Mouse (Mus musculus) lung, postnatal 4 days (tissue): ENCODE measurements around the gene Ophn1.

Experiments
- DNase-seq, 2 experiments: peaks; one replicate each; pipeline ENCODE4 v3.0.0; 2021

Gene Ophn1

DNA sequence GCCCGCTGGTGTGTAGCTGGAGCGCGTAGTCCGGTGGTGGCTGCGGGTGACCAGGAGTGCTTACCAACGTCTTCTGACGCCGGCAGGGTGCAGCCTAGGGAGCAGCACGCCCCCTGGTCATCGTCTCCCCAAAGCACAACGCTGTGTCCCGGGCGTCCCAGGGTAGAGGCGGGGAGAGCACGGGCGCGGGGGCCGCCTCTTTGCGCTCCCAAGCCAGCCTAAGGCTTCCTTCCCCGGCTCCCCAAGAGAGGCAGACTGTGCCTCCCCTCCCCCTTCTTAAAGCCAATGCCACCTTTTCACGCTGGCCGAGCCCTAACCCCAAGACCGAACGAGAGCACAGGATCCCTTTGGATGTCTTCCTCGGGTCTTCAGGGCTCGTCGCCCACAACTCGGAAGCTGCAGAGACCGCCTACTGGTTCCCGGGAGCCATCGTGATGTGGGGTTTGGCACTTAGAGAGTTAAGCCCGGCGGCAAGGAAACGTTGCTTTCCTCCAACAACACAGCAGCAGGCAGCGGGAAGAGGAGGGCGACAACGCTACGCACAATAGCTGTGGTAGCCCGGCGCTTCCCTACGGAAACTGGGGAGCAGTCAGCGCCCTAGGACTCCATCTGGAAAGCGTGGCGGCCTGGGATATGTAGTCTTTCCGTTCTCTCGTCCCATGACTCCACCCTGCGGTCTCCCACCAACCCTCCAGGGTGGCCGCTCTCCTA is at the start of gene Ophn1:
Gene Ophn1 (minus strand): TSS at position 620 of the 711 bp plus-strand sequence.
- DNase-seq = peak; percentile 72 to 86

DNA sequence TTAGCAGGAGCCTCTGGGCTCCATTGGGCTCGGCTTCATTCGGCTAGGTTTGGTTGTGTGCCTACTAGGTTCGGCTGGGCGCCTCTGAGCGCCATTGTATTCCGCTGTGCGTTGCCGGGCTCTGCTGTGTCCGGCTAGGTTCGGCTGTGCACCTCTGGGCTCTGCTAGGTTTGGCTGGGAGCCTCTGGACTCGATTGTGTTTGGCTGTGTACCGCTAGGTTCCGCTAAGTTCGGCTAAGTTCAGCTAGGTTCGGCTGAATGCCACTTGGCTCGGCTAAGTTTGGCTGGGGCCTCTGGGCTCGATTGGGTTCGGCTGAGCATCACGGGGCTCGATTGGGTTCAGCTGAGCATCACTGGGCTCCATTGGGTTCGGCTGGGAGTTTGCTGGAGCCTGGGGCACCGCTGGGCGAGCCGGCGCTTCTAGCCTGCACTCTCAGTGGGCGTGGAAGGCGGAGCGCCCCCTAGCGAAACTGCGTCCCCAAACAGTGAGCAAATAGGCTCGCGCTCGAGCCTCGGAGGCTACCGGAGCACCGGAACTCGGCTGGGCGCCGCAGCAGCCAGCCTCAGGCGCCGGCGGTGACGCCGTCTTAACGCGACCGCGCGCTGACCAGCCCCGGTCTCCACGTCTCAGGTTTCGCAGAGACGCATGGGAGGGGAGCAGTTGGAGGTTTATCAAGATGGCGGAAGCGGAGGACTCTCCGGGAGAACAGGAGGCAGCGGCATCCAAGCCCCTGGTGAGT is 46.9 kb upstream of the Ophn1 start:
- DNase-seq = peak; percentile 94 to 96

DNA sequence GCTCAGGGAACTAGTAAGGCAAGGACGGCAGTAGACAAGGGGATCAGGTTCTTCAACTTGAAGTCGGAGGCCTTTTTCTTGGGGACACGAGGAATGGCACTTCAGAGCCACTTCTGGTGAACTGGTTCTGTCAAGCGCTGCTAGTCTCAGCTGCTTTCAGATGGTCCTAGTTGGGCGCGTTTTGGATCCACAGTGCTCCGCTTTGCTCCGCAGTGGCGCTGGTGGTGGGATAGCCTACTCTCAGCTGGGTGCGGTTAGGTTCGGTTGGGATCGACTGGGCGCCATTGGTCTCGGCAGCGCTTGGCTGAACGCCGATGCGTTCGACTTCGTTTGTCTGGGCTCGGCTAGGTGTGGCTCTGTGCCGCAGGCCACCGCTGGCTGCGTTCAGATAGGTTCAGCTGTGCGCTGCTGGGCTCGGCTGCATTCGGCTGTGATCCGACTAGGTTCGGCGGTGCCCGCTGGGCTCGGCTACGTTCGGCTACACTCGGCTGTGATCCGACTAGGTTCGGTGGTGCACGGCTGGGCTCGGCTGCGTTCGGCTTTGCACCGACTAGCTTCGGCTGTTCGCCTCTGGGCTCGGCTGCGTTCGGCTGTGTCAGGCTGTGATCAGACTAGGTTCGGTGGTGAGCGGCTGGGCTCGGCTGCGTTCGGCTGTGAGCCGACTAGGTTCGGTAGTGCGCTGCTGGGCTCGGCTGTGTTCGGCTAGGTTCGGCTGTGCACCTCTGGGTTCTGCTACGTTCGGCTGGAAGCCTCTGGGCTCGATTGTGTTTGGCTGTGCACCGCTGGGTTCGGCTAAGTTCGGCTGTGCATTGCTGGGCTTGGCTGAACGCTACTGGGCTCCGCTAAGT is 46.1 kb upstream of the Ophn1 start:
- DNase-seq = peak; percentile 96 to 97

DNA sequence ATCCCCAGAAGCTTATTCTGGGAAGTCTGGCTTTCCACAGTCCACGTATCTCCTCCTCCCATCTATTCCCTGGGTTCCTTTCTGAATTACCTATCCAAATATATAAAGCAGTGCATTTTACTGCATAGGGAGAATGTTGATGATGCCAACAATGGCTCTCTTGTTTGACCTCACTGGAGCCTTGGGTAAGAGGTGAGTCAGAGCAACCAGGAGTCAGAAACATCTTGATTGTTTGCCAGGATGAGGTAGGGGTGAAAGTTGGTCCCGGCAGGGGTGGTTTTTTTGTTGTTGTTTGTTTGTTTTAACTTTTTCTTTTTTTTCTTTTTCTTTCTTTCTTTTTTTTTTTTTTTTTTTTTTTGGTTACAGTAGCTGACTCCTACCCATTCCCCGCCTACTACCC is 45.3 kb upstream of the Ophn1 start, which contains the start of gene Yipf6:
Gene Yipf6 (plus strand): TSS at position 216 of the 400 bp plus-strand sequence.
- no peak for DNase-seq

DNA sequence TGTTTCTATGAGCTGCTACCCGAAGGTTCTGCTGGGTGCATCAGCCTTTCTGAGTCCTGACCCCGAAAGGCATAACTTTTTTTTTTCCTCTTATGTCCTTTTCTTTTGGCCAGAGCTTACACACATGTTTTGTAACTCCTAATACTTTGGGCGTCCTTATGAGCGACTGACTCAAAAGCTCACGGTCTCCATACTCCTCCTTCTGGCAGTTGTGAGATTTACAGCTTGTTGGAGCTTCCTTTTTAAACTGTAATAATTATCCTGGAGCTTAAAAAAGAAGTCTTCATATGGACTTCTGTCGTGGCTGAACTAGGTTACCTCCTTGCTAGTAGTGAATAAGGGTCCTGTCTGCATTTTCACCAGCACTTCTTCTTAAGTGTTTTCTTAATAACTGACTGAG is 28.6 kb upstream of the Ophn1 start:
- peak in 1 of 2 experiments; percentile 11 for DNase-seq

DNA sequence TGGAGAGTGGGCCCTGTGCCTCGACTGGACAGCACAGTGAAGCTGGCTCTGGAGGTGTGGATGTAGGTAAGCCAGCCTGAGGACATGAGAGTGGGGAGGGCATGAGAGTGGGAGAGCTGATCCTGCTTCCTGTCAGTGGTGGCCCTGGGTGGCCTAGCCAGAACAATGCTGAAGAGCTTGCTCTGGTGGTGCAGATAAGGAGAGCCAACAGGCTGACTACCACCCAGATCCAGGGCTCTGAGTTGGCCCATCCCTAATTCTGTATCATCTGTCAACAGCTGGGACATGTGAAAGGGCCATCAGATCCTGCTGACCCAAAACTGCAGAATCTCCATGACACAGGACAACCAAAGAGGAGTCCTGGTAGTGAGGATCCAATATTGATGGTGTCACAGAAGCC is 18.1 kb upstream of the Ophn1 start:
- DNase-seq = no peak

DNA sequence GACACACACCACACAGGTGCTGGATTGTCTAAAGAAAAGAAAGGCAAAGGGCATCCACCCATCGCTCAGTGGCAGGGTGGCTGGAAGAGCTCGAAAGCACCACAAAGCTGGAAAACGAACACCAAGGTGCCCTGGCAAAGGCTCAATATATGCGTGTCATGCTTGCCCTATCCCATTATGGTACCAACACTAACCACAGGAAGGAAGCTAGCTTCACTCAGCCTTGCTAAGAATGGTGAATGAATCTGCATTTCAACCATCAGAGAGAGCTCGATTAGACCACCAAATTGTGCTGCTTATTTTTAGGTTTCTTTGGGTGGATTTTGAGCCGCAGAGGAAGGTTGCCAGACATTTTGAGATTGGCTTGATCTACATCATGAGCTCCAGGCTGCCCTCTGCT is 13.4 kb upstream of the Ophn1 start:
- DNase-seq = no peak

DNA sequence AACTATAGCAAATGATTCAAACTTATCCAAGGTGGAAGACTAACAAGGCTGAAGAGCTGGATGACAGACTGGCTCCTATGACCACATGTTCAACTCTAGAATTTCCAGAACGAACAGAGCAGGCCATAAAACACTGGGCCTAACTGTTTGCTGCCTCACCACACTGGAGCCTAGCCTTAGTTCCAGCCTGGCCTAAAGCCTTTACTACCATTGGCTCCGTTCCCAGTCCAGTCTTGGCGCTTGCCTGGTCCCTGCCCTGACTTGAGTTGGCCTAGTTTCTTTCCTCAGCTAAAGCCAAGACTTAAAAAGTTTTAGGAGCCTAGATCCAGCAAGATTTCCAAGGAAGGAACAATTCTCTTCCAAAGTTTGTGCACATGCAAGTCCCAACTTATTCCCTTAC is 7.5 kb upstream of the Ophn1 start:
- peak; percentile 16 to 43 for DNase-seq

DNA sequence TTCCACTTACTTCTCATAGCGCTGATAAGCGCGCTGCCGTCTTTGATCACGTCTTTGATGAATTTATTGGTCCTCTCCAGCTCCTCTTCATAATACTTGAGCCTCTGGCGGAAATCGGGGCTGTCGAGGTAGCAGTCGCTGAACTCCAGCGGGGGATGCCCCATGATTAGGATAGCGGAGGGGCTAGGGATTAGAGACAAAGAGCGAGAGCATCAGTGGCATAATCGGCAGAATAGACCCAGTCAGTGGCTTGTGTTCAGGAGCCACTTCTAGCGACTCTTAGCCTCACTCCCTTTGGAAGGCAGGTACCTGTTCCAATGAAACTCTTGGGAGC is 786 bp downstream of the Ophn1 start:
- DNase-seq = no peak

DNA sequence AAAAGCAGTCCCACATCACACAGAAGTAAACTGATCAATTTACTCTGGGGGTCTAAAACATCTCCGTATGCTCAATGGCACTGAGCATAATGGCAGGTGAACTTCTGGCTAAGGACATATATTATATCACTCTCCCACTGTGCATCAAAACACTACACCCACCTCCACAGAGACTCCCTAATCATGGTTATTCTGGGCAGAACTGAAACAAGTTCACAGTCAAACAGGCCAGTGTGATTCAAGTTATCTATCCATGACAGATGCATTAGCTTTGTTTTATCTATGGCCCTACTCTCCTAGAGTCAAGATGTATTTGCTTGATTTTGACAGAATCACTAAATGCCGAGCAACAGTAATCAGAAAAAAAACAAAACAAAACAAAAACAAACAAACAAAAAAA is 8.8 kb downstream of the Ophn1 start:
- DNase-seq = no peak

DNA sequence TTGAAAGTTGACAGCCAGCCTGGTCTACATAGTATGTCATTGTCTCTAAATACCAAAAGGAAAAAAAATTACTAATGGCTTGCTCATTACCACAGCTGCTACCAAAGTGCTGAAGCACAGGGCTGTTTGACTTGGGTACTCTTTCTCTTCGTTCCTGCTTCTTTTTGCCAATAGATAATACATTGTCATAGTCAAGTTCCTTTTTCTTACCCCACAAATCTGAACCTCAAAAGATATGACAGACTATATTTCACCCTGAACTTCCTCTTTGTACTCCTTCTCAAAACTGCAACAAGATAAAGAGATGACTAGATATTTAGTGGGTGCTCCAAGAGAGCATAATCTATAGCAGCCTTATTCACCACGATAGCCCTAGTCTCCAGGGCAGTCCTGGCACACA is 9.7 kb downstream of the Ophn1 start:
- DNase-seq = no peak

DNA sequence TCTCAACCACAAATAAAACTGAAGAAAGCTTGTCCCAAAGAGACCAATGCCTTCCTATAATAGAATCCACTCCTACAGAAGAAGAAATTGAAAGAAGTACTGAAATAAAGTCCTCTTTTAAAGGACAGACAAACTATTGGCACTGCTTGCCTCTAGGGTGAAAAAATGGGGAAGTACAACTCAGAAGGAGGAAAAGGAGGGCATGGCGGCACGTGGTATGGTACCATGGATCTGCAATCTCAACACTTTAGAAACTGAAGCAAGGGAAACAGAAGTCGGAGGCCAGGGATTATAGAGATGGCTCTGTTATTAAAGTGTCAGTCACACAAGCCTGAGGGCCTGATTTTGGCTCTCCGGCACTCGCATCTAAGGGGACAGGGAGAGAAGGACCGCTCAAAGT is 10.5 kb downstream of the Ophn1 start:
- no peak for DNase-seq

DNA sequence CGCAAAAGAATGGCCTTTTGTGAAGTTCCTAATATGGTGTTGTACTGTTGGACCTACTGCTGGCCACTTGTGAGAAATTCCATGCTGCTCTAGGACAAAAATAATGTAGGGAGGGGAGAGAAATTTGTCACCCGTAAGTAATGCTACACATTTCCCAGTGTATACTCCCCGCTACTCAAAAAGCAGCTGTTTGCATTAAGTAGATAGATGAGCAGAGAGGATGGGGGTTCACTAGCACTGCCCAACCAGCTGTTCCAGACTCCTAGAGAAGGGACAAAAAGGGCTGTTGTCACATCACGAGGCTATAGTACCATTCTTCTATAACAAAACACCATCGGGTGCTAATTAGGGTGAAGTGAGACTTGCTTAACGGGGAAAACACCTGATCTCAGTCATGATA is 15.7 kb downstream of the Ophn1 start:
- no peak for DNase-seq

DNA sequence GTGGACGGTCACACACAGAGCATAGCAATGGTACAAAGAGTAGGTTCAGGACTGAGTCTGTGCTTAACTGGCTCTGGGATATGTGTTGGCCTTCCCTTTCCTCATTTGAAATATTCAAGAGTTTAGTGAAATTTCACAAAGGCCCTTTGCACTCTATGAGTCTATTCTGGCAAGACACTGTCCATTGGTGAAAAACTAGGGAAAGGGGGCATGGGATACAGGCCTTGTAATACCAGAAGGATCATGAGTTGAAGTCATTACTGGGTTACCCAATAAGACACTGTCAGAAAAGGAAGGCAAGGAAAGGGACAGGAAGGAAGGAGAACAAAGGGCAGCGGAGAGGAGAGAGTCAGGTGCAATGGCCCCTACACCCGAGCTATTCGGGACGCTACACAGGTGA is 16.7 kb downstream of the Ophn1 start:
- no peak for DNase-seq

DNA sequence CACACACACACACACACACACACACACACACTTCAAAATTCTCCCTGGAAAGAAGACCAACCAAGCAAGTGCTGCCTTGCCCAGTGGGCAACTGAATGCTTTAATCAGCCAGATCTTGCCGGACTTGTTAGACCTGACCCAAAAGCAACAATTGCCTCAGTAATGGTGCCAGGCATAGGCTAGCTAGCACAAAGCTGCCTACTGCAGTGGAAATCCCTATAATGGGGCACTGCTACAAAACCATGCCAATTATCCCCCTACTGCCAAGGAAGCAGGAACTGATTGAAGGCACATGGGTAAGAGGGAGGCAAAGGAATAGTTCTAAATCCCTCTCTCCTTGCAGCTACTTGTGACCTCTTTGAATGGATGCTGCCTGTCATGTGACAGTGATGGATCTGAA is 18.8 kb downstream of the Ophn1 start:
- DNase-seq = no peak

DNA sequence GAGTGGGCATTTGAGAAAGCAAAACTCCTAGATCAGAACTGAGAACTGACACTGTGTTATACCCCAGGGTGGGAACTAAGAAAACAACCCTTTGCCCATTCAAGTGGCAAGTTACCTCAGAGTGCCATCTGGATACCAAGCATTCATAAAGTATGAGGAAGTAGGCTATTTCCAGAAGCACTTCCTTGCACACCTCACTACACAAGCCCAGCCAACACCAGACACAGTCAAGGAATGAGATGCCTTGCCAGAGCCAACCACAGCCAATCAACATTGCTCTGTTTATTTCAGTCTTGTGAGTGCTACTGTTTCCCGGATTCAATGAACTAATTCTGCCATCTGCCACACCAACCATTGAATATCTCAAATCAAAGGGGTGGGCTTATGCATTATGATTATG is 20.3 kb downstream of the Ophn1 start:
- no peak for DNase-seq

DNA sequence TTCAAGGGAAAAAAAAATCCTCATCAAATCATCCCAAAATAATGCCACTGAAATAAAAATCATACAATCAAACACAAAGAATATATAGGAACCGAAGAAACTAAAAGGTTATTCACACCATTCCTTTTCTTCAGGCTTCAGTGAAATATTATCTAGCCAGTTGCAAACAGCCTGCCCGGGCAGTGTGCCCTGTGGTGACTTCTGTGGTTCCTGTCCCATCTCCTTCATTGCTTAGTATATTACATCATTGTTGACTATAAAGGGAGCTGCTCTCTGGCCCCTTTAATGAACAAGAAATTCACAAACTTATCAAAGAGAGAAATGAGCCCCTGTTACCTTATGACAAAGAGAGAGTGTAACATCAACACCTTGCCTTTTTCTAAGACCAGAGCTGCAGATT is 21.1 kb downstream of the Ophn1 start:
- DNase-seq = no peak

DNA sequence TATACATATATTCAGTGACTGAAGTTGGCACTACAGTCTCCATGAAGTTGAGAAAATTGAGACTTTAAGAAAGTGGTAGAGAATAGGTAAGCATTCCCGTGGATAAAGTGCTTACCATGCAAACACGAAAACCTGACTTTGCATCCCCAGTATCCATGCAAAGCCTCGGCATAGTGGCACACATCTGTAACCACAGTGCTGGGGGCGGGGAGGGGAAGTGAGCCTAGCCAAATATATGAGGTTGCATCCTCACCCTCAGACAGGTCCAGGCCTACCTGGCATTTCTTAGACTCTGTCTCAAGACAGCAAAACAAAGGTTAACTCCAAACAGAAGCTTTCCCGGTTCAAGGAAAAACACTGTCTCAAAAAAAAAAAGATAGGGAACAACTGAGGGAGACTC is 21.7 kb downstream of the Ophn1 start:
- DNase-seq = no peak

DNA sequence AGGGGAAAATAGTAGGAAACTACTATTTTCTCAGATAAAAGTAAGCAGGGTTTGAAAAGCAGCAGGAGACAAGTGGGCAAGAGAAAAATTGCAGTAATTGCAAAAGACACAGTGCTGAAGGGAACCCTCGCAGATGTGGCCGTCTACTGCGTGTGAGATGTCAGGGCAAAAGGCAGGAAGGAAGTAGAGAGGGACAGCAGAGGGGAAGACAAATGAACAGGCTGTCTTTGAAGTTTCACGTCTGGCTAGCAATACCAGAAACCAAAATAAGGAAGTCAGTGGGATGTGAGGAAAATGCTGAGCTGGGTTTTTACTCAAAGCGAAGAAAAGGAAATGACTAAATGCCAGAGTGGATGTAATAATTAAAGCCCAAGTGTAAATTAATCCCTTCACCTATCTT is 30.7 kb downstream of the Ophn1 start:
- DNase-seq = peak in 1 of 2 experiments; percentile 26

DNA sequence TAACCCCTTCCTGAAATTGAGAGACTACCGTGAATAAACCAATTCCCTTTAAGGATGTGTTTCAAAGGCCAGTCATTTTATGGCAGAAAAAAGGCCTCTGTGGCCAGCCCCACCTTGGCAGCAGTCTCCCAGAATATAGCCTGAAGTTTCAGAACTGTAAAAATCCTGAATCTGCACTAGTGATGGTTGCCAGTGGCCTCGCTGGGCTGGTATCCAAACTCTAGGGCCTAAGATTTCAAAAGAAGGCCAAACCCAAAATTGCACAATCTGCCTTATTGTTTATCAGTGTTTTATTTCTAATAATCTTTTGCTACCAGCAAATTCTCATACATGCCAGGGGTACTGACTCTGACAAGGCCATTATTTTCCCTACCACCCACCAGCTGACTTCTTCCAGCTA is 34.8 kb downstream of the Ophn1 start:
- peak; percentile 15 to 47 for DNase-seq

DNA sequence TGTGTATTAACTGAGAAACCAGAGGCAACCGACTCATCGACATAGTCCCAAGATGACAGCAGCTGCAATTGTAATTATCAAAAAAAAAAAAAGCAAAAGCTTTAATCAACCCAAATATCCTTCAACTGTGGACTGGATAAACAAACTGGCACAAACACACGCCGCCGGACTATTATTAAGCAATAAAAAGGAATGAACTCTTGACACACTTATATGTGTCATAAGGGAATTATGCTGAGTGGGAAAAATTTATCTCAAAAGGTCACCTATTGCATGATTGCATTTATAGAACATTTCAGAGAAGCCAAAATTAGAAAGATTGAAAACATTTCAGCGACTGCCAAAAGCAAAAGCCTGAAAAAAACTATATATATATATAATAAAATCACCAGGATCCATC is 40.0 kb downstream of the Ophn1 start:
- no peak for DNase-seq

DNA sequence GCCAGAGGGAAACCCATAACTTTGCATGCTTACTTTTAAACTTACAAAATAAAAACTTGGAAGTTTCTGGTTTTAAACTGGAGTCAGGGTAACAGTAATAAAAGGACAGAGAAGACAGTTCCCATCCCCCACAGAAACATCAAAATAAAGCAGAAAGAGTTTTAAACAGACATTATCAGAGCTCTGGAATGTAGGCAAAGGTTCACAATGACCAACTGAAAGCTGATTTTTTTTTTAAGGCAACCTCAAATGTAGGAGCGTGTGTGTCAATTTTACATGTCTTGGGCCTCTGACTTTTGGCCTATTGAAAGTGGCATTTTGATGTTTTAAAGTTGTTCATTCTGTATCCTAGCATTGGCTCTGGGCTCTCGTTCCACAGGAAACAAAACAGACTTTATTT is 49.2 kb downstream of the Ophn1 start:
- no peak for DNase-seq

DNA sequence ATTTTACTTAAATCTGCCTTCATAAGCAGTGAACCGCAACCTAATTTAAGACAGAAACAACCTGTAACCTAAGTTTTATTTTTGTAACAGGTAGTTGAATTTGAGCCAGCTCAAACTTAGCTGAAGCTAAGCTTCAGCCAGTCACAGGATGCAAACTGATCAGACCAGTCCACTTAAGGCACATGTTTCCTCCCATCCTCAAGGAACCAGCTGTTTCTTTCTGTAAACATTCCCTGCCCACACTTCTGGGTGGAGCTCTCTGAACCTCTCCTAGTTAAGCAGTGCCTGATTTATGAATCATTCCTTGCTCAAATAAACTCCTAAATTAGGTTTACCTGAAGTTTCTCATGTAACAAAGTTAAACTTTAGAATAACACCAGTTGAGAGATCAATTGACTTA is 54.8 kb downstream of the Ophn1 start:
- DNase-seq = no peak

DNA sequence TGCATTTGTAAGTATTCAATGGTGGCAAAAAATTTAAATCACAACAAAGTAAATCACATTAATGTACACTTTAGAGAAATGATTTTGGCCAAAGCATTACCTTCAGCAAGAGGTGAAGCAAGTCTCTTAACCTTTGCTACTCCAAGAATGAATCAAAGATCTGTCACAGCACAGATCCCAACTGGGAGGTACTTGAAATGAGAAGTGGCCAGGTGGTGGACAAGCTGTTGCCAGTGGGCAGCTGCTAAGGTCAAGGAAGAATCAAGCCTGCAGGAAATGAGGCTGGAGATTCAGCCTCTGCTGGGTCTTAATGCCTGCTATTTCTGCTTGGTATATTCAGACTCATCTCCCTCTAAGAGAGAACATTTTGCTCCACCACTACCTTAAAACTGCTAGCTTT is 87.0 kb downstream of the Ophn1 start:
- DNase-seq = no peak
